Mouse (Mus musculus): ENCODE measurements at regions not wholly inside any gene's neighbourhood (a gene's known extent, or its start where the extent isn't known, plus 50 kb on each side); places are given as distances from the start of the nearest gene placed in this dataset.

DNA sequence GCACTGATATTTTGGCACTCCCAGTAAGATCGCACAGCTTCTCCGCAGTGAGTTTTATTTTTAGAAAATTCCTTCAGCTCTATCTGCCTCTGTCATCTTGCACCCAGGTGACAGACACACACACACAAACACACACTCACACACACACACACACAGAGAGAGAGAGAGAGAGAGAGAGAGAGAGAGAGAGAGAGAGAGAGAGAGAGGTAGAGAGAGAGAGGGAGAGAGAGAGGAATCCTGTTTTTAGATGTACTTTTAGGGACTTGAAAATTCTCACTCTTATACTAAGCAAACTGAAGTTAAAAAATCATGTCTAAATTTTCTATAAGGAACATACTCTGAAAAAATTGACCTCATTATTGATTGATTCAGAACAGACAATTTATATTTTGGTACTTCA lies 210.2 kb upstream of the Cdh10 start:
- peak; percentile 33 for DNase-seq

GRCm38 (mm10) chr15:18623692-18624281 lies 195.0 kb upstream of the Cdh10 start:
- DNase-seq, result no peak

- no peak for DNase-seq
Observed at GRCm38 (mm10) chr15:18624956-18625355, 193.8 kb upstream of the Cdh10 start.

GRCm38 (mm10) chr15:18626961-18627360 lies 191.8 kb upstream of the Cdh10 start:
- no peak for DNase-seq
